In the genomic region with DNA sequence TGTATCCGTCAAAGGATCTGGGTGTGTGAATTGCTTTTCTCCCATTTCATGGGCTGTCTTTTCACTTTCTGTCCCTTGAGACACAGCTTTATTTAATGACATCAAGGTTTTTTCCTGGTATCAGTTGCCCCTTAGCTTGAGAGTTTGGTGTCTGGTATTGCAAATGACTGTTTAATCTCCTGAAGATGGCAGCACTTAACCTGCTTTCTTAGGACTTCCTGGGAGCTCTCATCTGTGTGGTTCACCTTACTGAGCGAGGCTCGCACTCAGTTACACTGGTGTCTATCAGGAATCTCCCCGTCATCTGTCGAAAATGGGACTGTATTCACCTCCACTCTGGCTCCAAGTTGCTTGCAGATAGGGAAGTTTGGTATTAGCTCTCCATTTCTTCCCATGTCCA, we compare ENCODE assay signal across 22 mouse cellular contexts. TPM values are rescaled to one million over a fixed set of nuclear protein-coding genes. Genes with fewer than 3 reads are reported as not detected.
DNase-seq lines count a peak whose midpoint lies in the region; ATAC-seq and TF ChIP-seq lines count a peak whose summit lies in the region.
"Had no signal": no experiment of that assay in that cellular context is flagged by ENCODE, and none has a peak within 500 bp of the region (broad histone marks: within the 10 kb centered on the region; RNA-seq: fewer than 3 reads in every experiment).

No protein-coding gene starts in this region.

- H3K27me3 ChIP-seq in cerebellum, adult 2 months (ENCODE audit: control insufficient read depth, insufficient read depth, low read length) = no peaks in the 10 kb centered on the region
- H3K27me3 ChIP-seq in intestine, postnatal 0 days (replicated peaks; ENCODE audit: control insufficient read depth, insufficient read depth, low read length) = no peaks in the 10 kb centered on the region
- no peaks in the 10 kb centered on the region for H3K27me3 ChIP-seq in intestine, embryonic 16.5 days (replicated peaks; ENCODE audit: control insufficient read depth, insufficient read depth, low read length)
- H3K27me3 ChIP-seq: embryonic facial prominence, embryonic 13.5 days; limb, embryonic 12.5 days; liver, embryonic 12.5 days; neural tube, embryonic 12.5 days had no signal

- H3K4me3 ChIP-seq in cerebellum, adult 2 months (replicated peaks; ENCODE audit: insufficient read depth, low read depth, low read length) = no peak overlapping the region
- no peak overlapping the region for H3K4me3 ChIP-seq in intestine, postnatal 0 days (ENCODE audit: low read depth, low read length)
- H3K4me3 ChIP-seq in intestine, embryonic 16.5 days (ENCODE audit: low read length) = no peak overlapping the region
- H3K4me3 ChIP-seq: embryonic facial prominence, embryonic 13.5 days; limb, embryonic 12.5 days; liver, embryonic 12.5 days; neural tube, embryonic 12.5 days had no signal

- peak; percentile 27; the same call in 1 of the 2 replicates for TF ChIP-seq CTCF in cerebellum, adult 2 months (IDR thresholded peaks at IDR 0.05; ENCODE audit: borderline replicate concordance, insufficient read depth, low read depth, low read length)
- TF ChIP-seq CTCF in intestine, postnatal 0 days (IDR thresholded peaks at IDR 0.05; ENCODE audit: low read depth) = peak; percentile 31; the same call in 1 of the 2 replicates

- H3K4me2 ChIP-seq in intestine, postnatal 0 days (replicated peaks; ENCODE audit: low read depth) = no peak overlapping the region
- H3K4me2 ChIP-seq in intestine, embryonic 16.5 days (ENCODE audit: low read depth, low read length) = no peak overlapping the region
- H3K4me2 ChIP-seq: embryonic facial prominence, embryonic 13.5 days; limb, embryonic 12.5 days; liver, embryonic 12.5 days; neural tube, embryonic 12.5 days had no signal

- no peak overlapping the region for H3K9ac ChIP-seq in intestine, postnatal 0 days (ENCODE audit: low read depth, low read length)
- no peak overlapping the region for H3K9ac ChIP-seq in intestine, embryonic 16.5 days (ENCODE audit: low read depth, low read length)
- H3K9ac ChIP-seq: embryonic facial prominence, embryonic 13.5 days; limb, embryonic 12.5 days; liver, embryonic 12.5 days; neural tube, embryonic 12.5 days had no signal

- no peak for DNase-seq in cerebellum, adult 2 months
- DNase-seq in cerebellum, adult 18-20 months = no peak
- peak; percentile 38 for DNase-seq in CD4-positive helper T cell, adult 2 months (ENCODE audit: low read depth, low spot score)
- peak; percentile 42 for DNase-seq in induced T-regulatory cell, adult 2 months (ENCODE audit: low read depth)
- DNase-seq in urinary bladder, postnatal 36 days (ENCODE audit: low spot score in 2 of 2) = no peak
- DNase-seq in layer of hippocampus, postnatal 36 days = no peak
- DNase-seq: adrenal gland, adult 2 months; cerebellum, postnatal 14 days; heart, adult 11 months; heart, postnatal 36 days; kidney, adult 8-10 months; kidney, postnatal 25 days; lung, adult 2 months; lung, postnatal 36 days; right cerebral cortex, adult 18-20 months had no signal

- ATAC-seq in intestine, postnatal 0 days = no peak
- ATAC-seq in intestine, embryonic 16.5 days = no peak
- ATAC-seq: hindbrain, embryonic 16.5 days; liver, embryonic 12.5 days had no signal

- no peak overlapping the region for H3K27ac ChIP-seq in cerebellum, adult 2 months (ENCODE audit: insufficient read depth, low read length)
- no peak overlapping the region for H3K27ac ChIP-seq in intestine, postnatal 0 days (ENCODE audit: low read depth, low read length)
- no peak overlapping the region for H3K27ac ChIP-seq in intestine, embryonic 16.5 days (ENCODE audit: low read length)
- H3K27ac ChIP-seq: embryonic facial prominence, embryonic 13.5 days; limb, embryonic 12.5 days; liver, embryonic 12.5 days; neural tube, embryonic 12.5 days had no signal

- WGBS in cerebellum, adult 2 months = 72% methylated on average over 5 of the region's 5 CpGs
- WGBS in intestine, postnatal 0 days = 93% methylated on average over 5 of the region's 5 CpGs
- WGBS in intestine, embryonic 16.5 days = 92% methylated on average over 5 of the region's 5 CpGs

- TF ChIP-seq POLR2A in cerebellum, adult 2 months (IDR thresholded peaks at IDR 0.05; ENCODE audit: borderline replicate concordance, insufficient read depth, low read length) = no peak

- no peaks in the 10 kb centered on the region for H3K9me3 ChIP-seq in intestine, postnatal 0 days (ENCODE audit: control insufficient read depth)
- no peaks in the 10 kb centered on the region for H3K9me3 ChIP-seq in intestine, embryonic 16.5 days (ENCODE audit: control insufficient read depth, low read length)
- H3K9me3 ChIP-seq: embryonic facial prominence, embryonic 13.5 days; limb, embryonic 12.5 days; liver, embryonic 12.5 days; neural tube, embryonic 12.5 days had no signal

- peaks cover 54% of the 10 kb centered on the region for H3K36me3 ChIP-seq in intestine, postnatal 0 days (ENCODE audit: control insufficient read depth, insufficient read depth)
- peaks cover 8% of the 10 kb centered on the region for H3K36me3 ChIP-seq in intestine, embryonic 16.5 days (ENCODE audit: control insufficient read depth, insufficient read depth, low read length)

- no peaks in the 10 kb centered on the region for H3K4me1 ChIP-seq in cerebellum, adult 2 months (ENCODE audit: control insufficient read depth, insufficient read depth, low read length)
- H3K4me1 ChIP-seq in intestine, postnatal 0 days (replicated peaks; ENCODE audit: control insufficient read depth, insufficient read depth, low read length) = no peaks in the 10 kb centered on the region
- no peaks in the 10 kb centered on the region for H3K4me1 ChIP-seq in intestine, embryonic 16.5 days (ENCODE audit: control insufficient read depth, insufficient read depth, low read length)
- H3K4me1 ChIP-seq: embryonic facial prominence, embryonic 13.5 days; limb, embryonic 12.5 days; liver, embryonic 12.5 days; neural tube, embryonic 12.5 days had no signal

RNA-seq across cellular contexts. Expression of gene Sh2b3, which starts 46.4 kb away (rescaled TPM):
- polyA plus RNA-seq in cerebellum, adult 2 months (2012; rRNA removed) = 30.8 and 31.7 TPM in 2 replicates
- polyA plus RNA-seq in intestine, postnatal 0 days (2015; fragmentation: Nextera tagmentation; extraction: Ambion mirVana) = 11.8 and 12.2 TPM in 2 replicates
- 7.7 and 9.9 TPM in 2 replicates for polyA plus RNA-seq in intestine, embryonic 16.5 days (2015; fragmentation: Nextera tagmentation; extraction: Ambion mirVana)
- total RNA-seq in layer of hippocampus, postnatal 36 days (2021) = 10 to 100 TPM; 21.6 to 22.1 TPM

RNA-seq across cellular contexts. Expression of gene Pheta1, which starts 57.8 kb away (rescaled TPM):
- polyA plus RNA-seq in cerebellum, adult 2 months (2012; rRNA removed) = 17.6 and 19.0 TPM in 2 replicates
- polyA plus RNA-seq in intestine, postnatal 0 days (2015; fragmentation: Nextera tagmentation; extraction: Ambion mirVana) = 65.0 and 66.5 TPM in 2 replicates
- polyA plus RNA-seq in intestine, embryonic 16.5 days (2015; fragmentation: Nextera tagmentation; extraction: Ambion mirVana) = 38.1 and 44.6 TPM in 2 replicates
- 10 to 100 TPM in 1 of 2 experiments, 1 to 10 TPM in 1; 8.8 to 11.1 TPM for total RNA-seq in layer of hippocampus, postnatal 36 days (2021)

Comparison
In these comparisons a context has a peak if more than half of its experiments do, and no peak if none do; other contexts are left out.
1. DNase-seq: peak in CD4-positive helper T cell, adult 2 months (single experiment) and induced T-regulatory cell, adult 2 months (single experiment); none in cerebellum, adult 2 months (0 of 2), cerebellum, adult 18-20 months (0 of 2), urinary bladder, postnatal 36 days (0 of 2) and layer of hippocampus, postnatal 36 days (0 of 2).